In the genomic region with DNA sequence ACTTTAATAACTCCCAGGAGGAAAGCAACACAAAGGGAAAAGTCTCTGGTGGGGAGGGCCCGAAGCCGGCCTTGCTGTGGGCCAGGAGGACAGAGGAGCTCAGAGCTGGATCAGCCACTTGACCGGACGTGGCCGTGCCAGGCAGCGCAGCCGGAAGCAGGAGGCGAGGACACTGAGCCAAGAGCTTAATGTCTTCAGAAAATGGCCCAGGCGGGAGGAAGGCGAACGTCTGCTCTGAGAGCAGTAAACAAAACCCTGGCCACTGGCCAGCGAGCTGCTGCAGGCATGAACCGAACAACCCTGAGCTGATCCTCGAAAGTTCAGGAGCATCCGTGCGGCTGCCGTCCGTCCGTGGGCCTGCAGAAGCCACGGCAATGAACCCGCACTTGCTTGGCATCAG, we compare ENCODE assay signal across 8 mouse cellular contexts. TPM values are rescaled to one million over a fixed set of nuclear protein-coding genes. Genes with fewer than 3 reads are reported as not detected.
A peak's percentile ranks its signal among the peaks of the same experiment; 100 is the strongest.
DNase-seq lines count a peak whose midpoint lies in the region; ATAC-seq and TF ChIP-seq lines count a peak whose summit lies in the region.

No protein-coding gene starts in this region.

- 80% methylated on average over 21 of the region's 21 CpGs for WGBS in forebrain, embryonic 10.5 days
- WGBS in forebrain, embryonic 11.5 days = 77% methylated on average over 21 of the region's 21 CpGs
- 42% methylated on average over 21 of the region's 21 CpGs for WGBS in kidney, embryonic 14.5 days
- 17% methylated on average over 21 of the region's 21 CpGs for WGBS in liver, adult 2 months

- no peak for DNase-seq in forebrain, embryonic 10.5 days (ENCODE audit: extremely low spot score, low spot score)
- no peak for DNase-seq in forebrain, embryonic 11.5 days (ENCODE audit: low spot score)
- peak; percentile 82 for DNase-seq in cerebellum, adult 9-10 months
- peak; percentile 54 to 80 for DNase-seq in gastrocnemius, postnatal 4 days (ENCODE audit: low spot score in 2 of 2)
- peak; percentile 54 for DNase-seq in liver, adult 2 months (ENCODE audit: extremely low read depth, low read depth, low spot score)
- peak; percentile 50 for DNase-seq in ovary, postnatal 14 days (ENCODE audit: low spot score)
- DNase-seq in thymus, postnatal 0 days (ENCODE audit: low spot score) = no peak

- ATAC-seq in forebrain, embryonic 11.5 days (replicated peaks; ENCODE audit: low FRiP score) = no peak
- ATAC-seq in kidney, embryonic 14.5 days (ENCODE audit: low FRiP score, low TSS enrichment) = peak; percentile 10; the same call in 1 of the 2 replicates

- TF ChIP-seq POLR2A in liver, adult 2 months (IDR thresholded peaks at IDR 0.05; ENCODE audit: extremely low read depth, insufficient read depth, low read length) = no peak

- no peaks in the 10 kb centered on the region for H3K9me3 ChIP-seq in forebrain, embryonic 10.5 days
- no peaks in the 10 kb centered on the region for H3K9me3 ChIP-seq in forebrain, embryonic 11.5 days (ENCODE audit: control insufficient read depth, low read length)
- no peaks in the 10 kb centered on the region for H3K9me3 ChIP-seq in kidney, embryonic 14.5 days (ENCODE audit: control insufficient read depth, low read length)

- peak overlapping the region; percentile 71 for H3K27ac ChIP-seq in forebrain, embryonic 10.5 days
- H3K27ac ChIP-seq in forebrain, embryonic 11.5 days (ENCODE audit: low read depth, low read length) = no peak overlapping the region
- H3K27ac ChIP-seq in kidney, embryonic 14.5 days (ENCODE audit: low read depth, low read length) = peak overlapping the region; percentile 68
- H3K27ac ChIP-seq in liver, adult 2 months (replicated peaks; ENCODE audit: insufficient read depth, low read depth, low read length) = no peak overlapping the region

- peaks cover 62% of the 10 kb centered on the region for H3K4me1 ChIP-seq in forebrain, embryonic 10.5 days
- peaks cover 15% of the 10 kb centered on the region for H3K4me1 ChIP-seq in forebrain, embryonic 11.5 days (replicated peaks; ENCODE audit: control insufficient read depth, insufficient read depth, low read length)
- peaks cover 44% of the 10 kb centered on the region for H3K4me1 ChIP-seq in kidney, embryonic 14.5 days (ENCODE audit: control insufficient read depth, insufficient read depth, low read length)
- peaks cover 11% of the 10 kb centered on the region for H3K4me1 ChIP-seq in liver, adult 2 months (ENCODE audit: control insufficient read depth, insufficient read depth, low read length)

- H3K27me3 ChIP-seq in forebrain, embryonic 10.5 days (ENCODE audit: poor library complexity, severe bottlenecking) = peaks cover 37% of the 10 kb centered on the region
- no peaks in the 10 kb centered on the region for H3K27me3 ChIP-seq in forebrain, embryonic 11.5 days (ENCODE audit: control insufficient read depth, insufficient read depth, low read length)
- H3K27me3 ChIP-seq in kidney, embryonic 14.5 days (ENCODE audit: control insufficient read depth, insufficient read depth, low read length) = 0 out of 2 replicates have a peak, but pooled peaks cover 3% of the 10 kb centered on the region
- H3K27me3 ChIP-seq in liver, adult 2 months (ENCODE audit: control insufficient read depth, insufficient read depth, low read length) = no peaks in the 10 kb centered on the region

- no peaks in the 10 kb centered on the region for H3K79me2 ChIP-seq in liver, adult 2 months (ENCODE audit: control insufficient read depth, insufficient read depth, low read length)

- no peak for TF ChIP-seq CTCF in liver, adult 2 months (IDR thresholded peaks at IDR 0.05; ENCODE audit: low read depth, low read length)

- no peak overlapping the region for H3K9ac ChIP-seq in forebrain, embryonic 11.5 days (ENCODE audit: low read length)
- peak overlapping the region; percentile 28; the same call in 1 of the 2 replicates for H3K9ac ChIP-seq in kidney, embryonic 14.5 days (ENCODE audit: low read depth, low read length)
- no peak overlapping the region for H3K9ac ChIP-seq in liver, adult 2 months (ENCODE audit: low read depth, low read length)

- no peak overlapping the region for H3K4me2 ChIP-seq in forebrain, embryonic 11.5 days (ENCODE audit: low read depth, low read length, severe bottlenecking)
- no peak overlapping the region for H3K4me2 ChIP-seq in kidney, embryonic 14.5 days (replicated peaks; ENCODE audit: low read depth, low read length)

- no peak overlapping the region for H3K4me3 ChIP-seq in forebrain, embryonic 10.5 days
- H3K4me3 ChIP-seq in forebrain, embryonic 11.5 days (ENCODE audit: low read depth, low read length) = no peak overlapping the region
- H3K4me3 ChIP-seq in kidney, embryonic 14.5 days (ENCODE audit: low read length) = no peak overlapping the region
- H3K4me3 ChIP-seq in liver, adult 2 months (ENCODE audit: insufficient read depth, low read depth, low read length) = no peak overlapping the region

- H3K36me3 ChIP-seq in forebrain, embryonic 10.5 days (replicated peaks) = peaks cover 5% of the 10 kb centered on the region; the same call in 1 of the 2 replicates
- no peaks in the 10 kb centered on the region for H3K36me3 ChIP-seq in forebrain, embryonic 11.5 days (ENCODE audit: control insufficient read depth, insufficient read depth, low read length)
- H3K36me3 ChIP-seq in kidney, embryonic 14.5 days (ENCODE audit: control insufficient read depth, insufficient read depth, low read length) = no peaks in the 10 kb centered on the region
- no peaks in the 10 kb centered on the region for H3K36me3 ChIP-seq in liver, adult 2 months (ENCODE audit: control insufficient read depth, insufficient read depth, low read length)

RNA-seq across cellular contexts. Expression of gene Irs2, which starts 29.9 kb away (rescaled TPM):
- 5.7 and 6.1 TPM in 2 replicates for polyA plus RNA-seq in forebrain, embryonic 10.5 days (2016; fragmentation: Nextera tagmentation; extraction: Ambion mirVana)
- polyA plus RNA-seq in forebrain, embryonic 11.5 days (2014; fragmentation: Nextera tagmentation; extraction: Ambion mirVana) = 6.6 and 7.7 TPM in 2 replicates
- total RNA-seq in gastrocnemius, postnatal 4 days (2021) = 10 to 100 TPM; 15.8 to 16.5 TPM
- 6.6 and 7.3 TPM in 2 replicates for polyA plus RNA-seq in kidney, embryonic 14.5 days (2014; fragmentation: Nextera tagmentation; extraction: Ambion mirVana)
- 8.6 and 19.2 TPM in 2 replicates for total RNA-seq in liver, adult 2 months (2014; rRNA removed)
- polyA plus RNA-seq in liver, adult 2 months (2012; rRNA removed) = 4.8 and 5.7 TPM in 2 replicates
- polyA plus RNA-seq in thymus, postnatal 0 days (2015; fragmentation: Nextera tagmentation; extraction: Ambion mirVana) = 4.5 TPM in 2 replicates

Comparison
In these comparisons a context has a peak if more than half of its experiments do, and no peak if none do; other contexts are left out.
1. H3K27ac ChIP-seq: peak in forebrain, embryonic 10.5 days (single experiment) and kidney, embryonic 14.5 days (single experiment); none in forebrain, embryonic 11.5 days (single experiment) and liver, adult 2 months (single experiment).
2. DNase-seq: peak in cerebellum, adult 9-10 months (single experiment), gastrocnemius, postnatal 4 days (2 of 2), liver, adult 2 months (single experiment) and ovary, postnatal 14 days (single experiment); none in forebrain, embryonic 10.5 days (single experiment), forebrain, embryonic 11.5 days (single experiment) and thymus, postnatal 0 days (single experiment).